Mouse (Mus musculus) G1E (cell line): ENCODE measurements around the gene Olfr419. TPM values are rescaled to one million over a fixed set of nuclear protein-coding genes. Genes with fewer than 3 reads are reported as not detected.

Experiments
- ATAC-seq: 2 replicates; pipeline ENCODE4 v1.8.0; 2016; ENCODE audit warnings: mild to moderate bottlenecking; ENCODE audit not compliant: insufficient number of reproducible peaks, poor library complexity, low FRiP score, severe bottlenecking; ENCODE audit errors: extremely low read depth
- DNase-seq: peaks from one replicate; pipeline ENCODE4 v3.0.0; 2012; ENCODE audit warnings: low spot score
- H3K27me3 ChIP-seq: 2 replicates; pipeline ENCODE4 v1.6.1; 2012; ENCODE audit warnings: mild to moderate bottlenecking, low read length, inconsistent platforms; ENCODE audit not compliant: insufficient read depth
- H3K36me3 ChIP-seq: replicated peaks from 2 replicates; pipeline ENCODE3; 2012; ENCODE audit warnings: mild to moderate bottlenecking, inconsistent platforms
- H3K4me1 ChIP-seq: 2 replicates; pipeline ENCODE4 v1.6.1; 2012; ENCODE audit warnings: low read depth, low read length, inconsistent platforms, mixed read lengths; ENCODE audit not compliant: insufficient read depth
- H3K4me3 ChIP-seq: 2 replicates; pipeline ENCODE4 v1.5.1; 2012; ENCODE audit warnings: low read depth, mild to moderate bottlenecking, inconsistent platforms, low read length, moderate library complexity, mixed read lengths
- H3K9me3 ChIP-seq: replicated peaks from 2 replicates; pipeline ENCODE4 v1.6.1; 2012; ENCODE audit warnings: inconsistent platforms
- CTCF ChIP-seq: IDR thresholded peaks from 2 replicates; pipeline ENCODE4 v1.5.1; 2012; ENCODE audit warnings: low read depth, low read length, inconsistent platforms, mixed read lengths
- GATA1 ChIP-seq: IDR thresholded peaks from 2 replicates; pipeline ENCODE4 v1.6.1; 2012; ENCODE audit warnings: borderline replicate concordance, low read length, inconsistent platforms, mixed read lengths
- GATA2 ChIP-seq: IDR thresholded peaks from 2 replicates; pipeline ENCODE4 v1.6.1; 2012; ENCODE audit warnings: low read depth, low read length, inconsistent platforms, borderline replicate concordance
- POLR2AphosphoS5 ChIP-seq: IDR thresholded peaks from 2 replicates; pipeline ENCODE4 v1.6.1; 2012; ENCODE audit warnings: low read depth, low read length, inconsistent platforms; ENCODE audit not compliant: insufficient replicate concordance
- TAL1 ChIP-seq: conservative IDR thresholded peaks from 2 replicates; pipeline ENCODE4 v1.6.1; 2012; ENCODE audit warnings: low read depth, low read length, inconsistent platforms, mixed read lengths
- polyA plus RNA-seq: library from polyadenylated mRNA; stranded (reverse); fragments of >175 nt; gene quantifications from 2 replicates; pipeline ENCODE4 v1.2.3, GENCODE M21; 2012
- total RNA-seq, 2 experiments: library from RNA; stranded (forward) in 1 of 2; stranded (reverse) in 1 of 2; fragments of 200-1000 nt in 1 of 2; fragments of >200 nt in 1 of 2; fragmentation: Nextera tagmentation in 1 of 2; gene quantifications; 2 replicates each; pipeline ENCODE4 v1.2.3; 2014 to 2017

The Olfr419 gene
- total and polyA plus RNA-seq, 3 experiments, result 0.11 TPM; not detected in 2

DNA sequence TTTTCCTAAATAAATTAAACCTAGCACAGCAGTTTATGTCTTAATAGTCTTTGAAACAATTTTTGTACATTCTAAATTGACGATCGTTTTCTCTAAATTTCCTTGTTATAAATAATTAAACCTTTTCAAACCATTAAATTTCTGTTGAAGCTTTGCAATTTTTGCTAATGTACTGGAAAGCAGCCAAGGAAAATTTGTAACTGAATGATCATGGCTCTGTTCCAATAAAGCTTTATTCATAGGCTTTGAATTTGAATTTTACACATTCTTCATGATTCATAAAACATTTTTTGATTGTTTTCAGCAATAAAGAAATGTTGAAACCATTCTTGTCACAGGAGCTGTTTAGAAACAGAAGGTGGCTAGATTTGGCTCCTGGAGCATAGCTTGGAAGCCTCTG lies 7.2 kb downstream of the Olfr419 start:
- TF ChIP-seq CTCF (no peak), TAL1 (no peak), GATA1 (no peak), GATA2 (no peak), POLR2AphosphoS5 (no peak)
- no peaks in the 10 kb centered on the region for H3K4me1 ChIP-seq
- H3K9me3 ChIP-seq, result no peaks in the 10 kb centered on the region
- no peak for ATAC-seq
- no peak for DNase-seq
- H3K4me3 ChIP-seq, result no peak overlapping the region
- peaks cover 65% of the 10 kb centered on the region for H3K36me3 ChIP-seq
- no peaks in the 10 kb centered on the region for H3K27me3 ChIP-seq

DNA sequence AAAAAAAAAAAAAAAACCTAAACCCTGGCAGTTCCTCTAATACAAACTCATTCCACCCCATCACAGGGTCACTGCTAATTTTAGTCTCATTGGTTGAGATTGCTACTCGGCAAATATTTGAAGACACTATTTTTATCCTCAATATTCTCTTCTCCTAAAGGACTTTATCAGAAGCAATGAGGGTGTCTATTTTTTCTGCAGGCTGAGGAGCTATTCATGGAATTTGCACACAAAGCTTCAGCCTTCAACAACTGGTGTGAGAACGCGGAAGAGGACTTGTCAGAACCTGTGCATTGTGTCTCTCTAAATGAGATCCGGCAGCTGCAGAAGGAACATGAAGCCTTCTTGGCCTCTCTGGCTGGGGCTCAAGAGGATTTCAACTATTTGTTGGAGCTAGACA lies 11.9 kb downstream of the Olfr419 start:
- DNase-seq, result no peak
- no peaks in the 10 kb centered on the region for H3K27me3 ChIP-seq
- H3K36me3 ChIP-seq, result peaks cover 68% of the 10 kb centered on the region
- no peaks in the 10 kb centered on the region for H3K4me1 ChIP-seq
- ATAC-seq, result no peak
- TF ChIP-seq GATA2, result no peak
- TF ChIP-seq GATA1, result no peak
- no peak for TF ChIP-seq TAL1
- TF ChIP-seq CTCF, result no peak
- no peak for TF ChIP-seq POLR2AphosphoS5
- H3K9me3 ChIP-seq, result no peaks in the 10 kb centered on the region
- H3K4me3 ChIP-seq, result no peak overlapping the region

DNA sequence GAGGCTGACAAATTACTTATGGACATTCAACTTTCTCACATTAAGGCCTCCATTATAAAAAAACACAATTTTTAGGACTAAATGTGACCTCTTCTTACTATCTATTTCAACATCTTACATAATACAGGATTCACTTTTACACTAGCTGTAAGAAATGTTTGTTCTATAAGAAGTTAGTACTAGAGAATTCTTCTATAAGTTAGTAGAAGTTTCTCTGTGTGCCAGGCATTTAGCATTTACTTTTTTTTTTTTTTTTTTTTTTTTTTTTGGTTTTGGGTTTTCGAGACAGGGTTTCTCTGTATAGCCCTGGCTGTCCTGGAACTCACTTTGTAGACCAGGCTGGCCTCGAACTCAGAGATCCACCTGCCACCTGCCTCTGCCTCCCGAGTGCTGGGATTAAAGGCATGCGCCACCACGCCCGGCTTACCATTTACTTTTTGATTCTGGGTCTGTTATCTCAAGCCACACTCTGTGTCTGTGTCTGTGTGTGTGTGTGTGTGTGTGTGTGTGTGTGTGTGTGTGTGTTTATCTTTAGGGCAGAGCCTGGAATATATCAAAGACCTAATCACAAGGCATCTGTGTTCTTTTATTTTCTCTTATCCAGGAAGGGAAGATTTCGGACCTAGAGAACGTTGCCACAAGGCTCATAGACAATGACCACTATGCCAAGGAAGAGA lies 35.2 kb downstream of the Olfr419 start:
- H3K36me3 ChIP-seq, result peaks cover 79% of the 10 kb centered on the region
- H3K27me3 ChIP-seq, result no peaks in the 10 kb centered on the region
- DNase-seq, result no peak
- H3K4me3 ChIP-seq, result no peak overlapping the region
- TF ChIP-seq POLR2AphosphoS5, result no peak
- TF ChIP-seq TAL1, result no peak
- TF ChIP-seq GATA2, result no peak
- no peak for TF ChIP-seq CTCF
- no peak for TF ChIP-seq GATA1
- H3K9me3 ChIP-seq, result no peaks in the 10 kb centered on the region
- H3K4me1 ChIP-seq, result no peaks in the 10 kb centered on the region
- ATAC-seq, result no peak

DNA sequence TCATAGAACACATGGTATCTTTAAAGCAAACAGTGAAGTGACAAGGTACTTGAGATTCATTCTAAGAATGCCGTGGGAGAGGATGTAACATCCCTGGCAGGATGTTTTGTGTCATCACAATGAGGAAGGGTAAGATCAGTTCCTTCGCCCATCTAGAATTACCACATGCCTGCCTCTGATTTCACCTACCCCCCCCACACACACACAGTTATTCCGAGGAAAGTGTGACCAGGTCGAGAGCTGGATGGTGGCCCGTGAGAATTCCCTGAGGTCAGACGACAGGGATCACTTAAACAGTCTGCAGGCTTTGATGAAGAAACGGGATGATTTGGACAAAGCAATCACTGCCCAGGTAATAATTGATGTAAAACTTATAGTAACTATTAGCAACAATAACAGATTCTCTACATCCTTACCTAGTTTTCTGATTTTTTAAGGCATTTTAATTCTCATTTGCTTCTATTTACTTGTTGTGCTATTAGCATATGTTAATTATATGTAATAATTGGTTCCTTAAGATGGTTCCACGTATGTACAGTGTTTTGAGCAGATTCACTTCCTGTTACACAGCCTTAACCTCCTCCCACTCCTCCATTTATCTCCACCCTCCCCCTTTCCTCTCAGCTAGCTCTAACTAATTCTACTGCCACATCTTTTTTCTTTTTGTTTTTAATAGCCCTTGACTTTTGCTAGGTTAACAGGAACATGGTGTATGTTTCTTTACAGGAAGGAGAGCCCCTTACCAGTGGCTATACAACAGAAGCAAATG lies 36.4 kb downstream of the Olfr419 start:
- Histone ChIP-seq H3K4me1 (no peaks in the 10 kb centered on the region), H3K27me3 (no peaks in the 10 kb centered on the region), H3K4me3 (no peak overlapping the region), H3K36me3 (peaks cover 89% of the 10 kb centered on the region), H3K9me3 (no peaks in the 10 kb centered on the region)
- no peak for ATAC-seq
- no peak for DNase-seq
- TF ChIP-seq GATA1 (no peak), TAL1 (no peak), GATA2 (no peak), CTCF (no peak), POLR2AphosphoS5 (no peak)

DNA sequence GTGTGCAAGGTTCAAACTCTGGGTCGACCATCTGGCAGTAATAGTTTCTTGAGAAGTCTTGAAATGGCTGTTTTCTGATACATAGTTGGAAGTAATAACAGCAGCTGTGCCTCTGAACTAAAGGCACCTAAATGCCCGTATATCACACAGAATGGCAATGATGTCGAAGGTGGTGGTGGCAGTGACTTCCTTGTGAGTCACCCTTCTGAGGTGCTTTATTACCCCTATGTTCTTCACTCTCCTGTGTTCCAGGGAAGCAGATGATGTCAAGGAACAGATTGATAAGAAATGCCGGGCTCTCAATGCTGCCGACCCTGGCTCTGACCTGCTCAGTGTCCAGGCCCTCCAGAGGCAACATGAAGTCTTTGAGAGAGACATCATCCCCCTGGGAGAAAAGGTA lies 39.6 kb downstream of the Olfr419 start:
- no peaks in the 10 kb centered on the region for H3K4me1 ChIP-seq
- no peak for ATAC-seq
- H3K36me3 ChIP-seq, result peaks cover 87% of the 10 kb centered on the region

DNA sequence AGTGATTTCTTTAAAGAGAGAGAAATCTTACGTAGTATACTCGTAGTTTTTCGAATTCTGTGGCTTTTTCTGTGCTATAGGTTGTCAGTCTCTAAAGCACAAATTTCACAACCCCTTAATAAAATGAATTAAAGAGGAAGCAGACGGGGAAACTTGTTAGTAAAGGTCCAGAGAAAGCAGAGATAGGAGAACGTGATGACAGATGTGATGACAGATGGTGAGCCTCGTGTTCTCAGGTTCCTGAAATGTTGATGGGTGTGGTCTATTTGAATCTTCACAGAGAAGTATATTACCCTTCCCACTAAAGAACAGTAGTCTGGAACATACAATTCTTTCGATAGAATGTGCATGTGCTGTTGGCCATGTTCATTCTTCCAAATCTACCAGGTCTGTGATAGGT lies 47.2 kb downstream of the Olfr419 start:
- DNase-seq, result no peak
- Histone ChIP-seq H3K4me1 (no peaks in the 10 kb centered on the region), H3K36me3 (peaks cover 63% of the 10 kb centered on the region), H3K9me3 (no peaks in the 10 kb centered on the region), H3K27me3 (no peaks in the 10 kb centered on the region), H3K4me3 (no peak overlapping the region)
- TF ChIP-seq GATA1 (no peak), TAL1 (no peak), CTCF (no peak)
- no peak for ATAC-seq

More for the DNA sequence above, 39.6 kb downstream of the Olfr419 start:
- no peak for DNase-seq
- Histone ChIP-seq H3K4me3 (no peak overlapping the region), H3K9me3 (no peaks in the 10 kb centered on the region), H3K27me3 (no peaks in the 10 kb centered on the region)
- TF ChIP-seq GATA2 (no peak), CTCF (no peak), GATA1 (no peak), POLR2AphosphoS5 (no peak)

Other genes starting within 250 kb of the Olfr419 start
- gene Ifi205, start 220.3 kb downstream of the Olfr419 start, total RNA-seq (2014; fragmentation: Nextera tagmentation), result not detected in 2 replicates
- 0.22 TPM in 1 of 2 replicates, not detected in the other for gene Ifi205, start 220.3 kb downstream of the Olfr419 start, total RNA-seq (2017)
- gene Ifi205, start 220.3 kb downstream of the Olfr419 start, polyA plus RNA-seq, result not detected in 2 replicates
- not detected in 2 replicates for gene Olfr433, start 211.4 kb downstream of the Olfr419 start, total RNA-seq (2014; fragmentation: Nextera tagmentation)
- 0.11 TPM in 1 of 2 replicates, not detected in the other for gene Olfr433, start 211.4 kb downstream of the Olfr419 start, total RNA-seq (2017)
- gene Olfr433, start 211.4 kb downstream of the Olfr419 start, polyA plus RNA-seq, result not detected in 2 replicates
- not detected in 2 replicates for gene Olfr432, start 202.9 kb downstream of the Olfr419 start, total RNA-seq (2014; fragmentation: Nextera tagmentation)
- 0.05 and 0.06 TPM in 2 replicates for gene Olfr432, start 202.9 kb downstream of the Olfr419 start, total RNA-seq (2017)
- gene Olfr432, start 202.9 kb downstream of the Olfr419 start, polyA plus RNA-seq, result not detected in 2 replicates
- not detected in 2 replicates for gene Olfr430, start 185.5 kb downstream of the Olfr419 start, total RNA-seq (2014; fragmentation: Nextera tagmentation)
- 0.06 TPM in 1 of 2 replicates, not detected in the other for gene Olfr430, start 185.5 kb downstream of the Olfr419 start, total RNA-seq (2017)
- gene Olfr430, start 185.5 kb downstream of the Olfr419 start, polyA plus RNA-seq, result not detected in 2 replicates
- not detected in 2 replicates for gene Olfr429, start 167.7 kb downstream of the Olfr419 start, total RNA-seq (2014; fragmentation: Nextera tagmentation)
- not detected in 2 replicates for gene Olfr429, start 167.7 kb downstream of the Olfr419 start, total RNA-seq (2017)
- not detected in 2 replicates for gene Olfr429, start 167.7 kb downstream of the Olfr419 start, polyA plus RNA-seq
- gene Olfr427, start 155.2 kb downstream of the Olfr419 start, total RNA-seq (2014; fragmentation: Nextera tagmentation), result not detected in 2 replicates
- gene Olfr427, start 155.2 kb downstream of the Olfr419 start, total RNA-seq (2017), result 0.11 and 0.35 TPM in 2 replicates
- gene Olfr427, start 155.2 kb downstream of the Olfr419 start, polyA plus RNA-seq, result not detected in 2 replicates
- not detected in 2 replicates for gene Olfr231, start 130.9 kb downstream of the Olfr419 start, total RNA-seq (2014; fragmentation: Nextera tagmentation)
- 0.23 TPM in 1 of 2 replicates, not detected in the other for gene Olfr231, start 130.9 kb downstream of the Olfr419 start, total RNA-seq (2017)
- gene Olfr231, start 130.9 kb downstream of the Olfr419 start, polyA plus RNA-seq, result not detected in 2 replicates
- not detected in 2 replicates for gene Olfr424, start 120.5 kb downstream of the Olfr419 start, total RNA-seq (2014; fragmentation: Nextera tagmentation)
- 0.12 TPM in 1 of 2 replicates, not detected in the other for gene Olfr424, start 120.5 kb downstream of the Olfr419 start, total RNA-seq (2017)
- gene Olfr424, start 120.5 kb downstream of the Olfr419 start, polyA plus RNA-seq, result not detected in 2 replicates
- not detected in 2 replicates for gene Olfr420, start 96.4 kb downstream of the Olfr419 start, total RNA-seq (2014; fragmentation: Nextera tagmentation)
- gene Olfr420, start 96.4 kb downstream of the Olfr419 start, total RNA-seq (2017), result 0.06 and 0.11 TPM in 2 replicates
- gene Olfr420, start 96.4 kb downstream of the Olfr419 start, polyA plus RNA-seq, result not detected in 2 replicates
- gene Spta1, start 79.3 kb downstream of the Olfr419 start, total RNA-seq (2014; fragmentation: Nextera tagmentation), result 66.5 and 113 TPM in 2 replicates
- gene Spta1, start 79.3 kb downstream of the Olfr419 start, total RNA-seq (2017), result 66.3 and 77.0 TPM in 2 replicates
- gene Spta1, start 79.3 kb downstream of the Olfr419 start, polyA plus RNA-seq, result 2.6 and 3.1 TPM in 2 replicates
- not detected in 2 replicates for gene Mptx1, start 78.5 kb upstream of the Olfr419 start, total RNA-seq (2014; fragmentation: Nextera tagmentation)
- gene Mptx1, start 78.5 kb upstream of the Olfr419 start, total RNA-seq (2017), result not detected in 2 replicates
- not detected in 2 replicates for gene Mptx1, start 78.5 kb upstream of the Olfr419 start, polyA plus RNA-seq
- not detected in 2 replicates for gene Olfr417, start 113.1 kb upstream of the Olfr419 start, total RNA-seq (2014; fragmentation: Nextera tagmentation)
- 0.05 and 0.23 TPM in 2 replicates for gene Olfr417, start 113.1 kb upstream of the Olfr419 start, total RNA-seq (2017)
- not detected in 2 replicates for gene Olfr417, start 113.1 kb upstream of the Olfr419 start, polyA plus RNA-seq
- gene Olfr248, start 139.0 kb upstream of the Olfr419 start, total RNA-seq (2014; fragmentation: Nextera tagmentation), result not detected in 2 replicates
- 0.12 TPM in 1 of 2 replicates, not detected in the other for gene Olfr248, start 139.0 kb upstream of the Olfr419 start, total RNA-seq (2017)
- gene Olfr248, start 139.0 kb upstream of the Olfr419 start, polyA plus RNA-seq, result not detected in 2 replicates
- gene Olfr414, start 172.0 kb upstream of the Olfr419 start, total RNA-seq (2014; fragmentation: Nextera tagmentation), result not detected in 2 replicates
- gene Olfr414, start 172.0 kb upstream of the Olfr419 start, total RNA-seq (2017), result 0.06 and 0.16 TPM in 2 replicates
- gene Olfr414, start 172.0 kb upstream of the Olfr419 start, polyA plus RNA-seq, result not detected in 2 replicates
- not detected in 2 replicates for gene Olfr220, start 190.0 kb upstream of the Olfr419 start, total RNA-seq (2014; fragmentation: Nextera tagmentation)
- gene Olfr220, start 190.0 kb upstream of the Olfr419 start, total RNA-seq (2017), result 0.27 TPM in 1 of 2 replicates, not detected in the other
- not detected in 2 replicates for gene Olfr220, start 190.0 kb upstream of the Olfr419 start, polyA plus RNA-seq
- not detected in 2 replicates for gene Fmn2, start 249.8 kb upstream of the Olfr419 start, total RNA-seq (2014; fragmentation: Nextera tagmentation)
- gene Fmn2, start 249.8 kb upstream of the Olfr419 start, total RNA-seq (2017), result 0.41 TPM in 1 of 2 replicates, not detected in the other
- gene Fmn2, start 249.8 kb upstream of the Olfr419 start, polyA plus RNA-seq, result not detected in 2 replicates